Mouse (Mus musculus) spleen, adult 18-20 months (tissue): ENCODE results near the gene Amt.
"Not testable (repeated sequence)": the region's sequence is repeated elsewhere in the genome, so short reads cannot be mapped to it uniquely, and the experiment has no call there.

Source experiments
- DNase-seq, 2 experiments: peaks; one replicate each; pipeline ENCODE4 v3.0.0; 2022; ENCODE audit warnings: mixed read lengths in 2 of 2

The Amt gene

DNA sequence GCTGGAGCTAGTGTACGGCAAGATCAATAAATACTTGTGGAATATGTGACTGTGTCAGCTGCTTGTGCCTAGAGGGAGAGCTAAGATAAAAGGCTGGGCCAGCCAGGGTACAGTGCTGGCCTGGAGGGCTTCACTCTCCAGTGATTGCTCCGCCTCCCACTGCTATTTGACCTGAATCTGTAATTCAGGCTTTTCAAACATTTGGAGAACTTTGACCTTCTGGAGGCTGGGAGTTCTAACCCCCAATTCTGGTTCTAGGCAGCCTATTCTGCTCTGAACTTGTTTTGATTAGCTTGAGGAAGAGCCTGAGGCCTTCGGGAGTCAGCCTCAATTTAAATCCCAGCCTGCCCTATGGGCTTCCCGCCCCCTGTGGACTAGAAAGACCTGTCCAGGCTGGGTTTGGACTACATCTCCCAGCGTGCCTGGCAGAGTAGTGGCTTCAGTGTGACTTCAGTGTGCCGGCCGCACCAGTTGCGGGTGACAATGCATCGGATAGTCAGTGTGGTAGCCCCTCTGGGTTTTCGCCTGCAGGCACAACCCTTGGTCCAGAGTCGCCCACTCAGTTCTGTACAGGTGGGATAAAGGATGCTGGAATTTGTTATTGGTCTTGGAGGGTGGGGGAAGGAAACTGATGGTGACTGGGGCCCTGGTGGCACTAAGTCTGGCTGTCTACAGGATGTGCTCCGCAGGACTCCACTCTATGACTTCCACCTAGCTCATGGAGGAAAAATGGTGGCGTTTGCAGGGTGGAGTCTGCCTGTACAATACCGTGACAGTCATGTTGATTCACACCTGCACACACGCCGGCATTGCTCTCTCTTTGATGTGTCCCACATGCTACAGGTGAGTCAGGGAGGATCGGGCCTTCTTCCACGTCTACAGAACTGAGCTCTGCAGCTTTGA lies at the start of gene Amt:
TSS of gene Amt (plus strand) at position 401 of the 903 bp plus-strand sequence.
- DNase-seq: no peak

DNA sequence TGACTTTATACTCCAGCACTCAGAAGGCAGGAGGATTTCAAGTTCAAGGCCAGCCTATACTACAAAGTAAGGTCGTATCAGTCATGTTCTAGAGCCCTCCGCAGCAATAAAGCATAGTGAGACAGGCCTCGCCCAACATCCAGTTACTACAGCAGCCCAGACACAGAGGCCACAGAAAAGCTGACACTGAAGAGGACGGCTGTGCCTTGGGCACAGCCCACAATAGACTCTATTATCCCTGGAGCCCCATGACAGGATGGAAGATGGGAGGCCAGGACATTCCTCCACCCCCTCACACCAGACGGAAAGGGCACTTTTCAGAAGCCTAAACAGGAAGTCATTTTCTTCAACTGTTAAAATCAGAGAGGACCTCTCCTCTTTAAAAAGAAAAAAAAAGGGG lies 47.7 kb upstream of the Amt start:
- DNase-seq: no peak

DNA sequence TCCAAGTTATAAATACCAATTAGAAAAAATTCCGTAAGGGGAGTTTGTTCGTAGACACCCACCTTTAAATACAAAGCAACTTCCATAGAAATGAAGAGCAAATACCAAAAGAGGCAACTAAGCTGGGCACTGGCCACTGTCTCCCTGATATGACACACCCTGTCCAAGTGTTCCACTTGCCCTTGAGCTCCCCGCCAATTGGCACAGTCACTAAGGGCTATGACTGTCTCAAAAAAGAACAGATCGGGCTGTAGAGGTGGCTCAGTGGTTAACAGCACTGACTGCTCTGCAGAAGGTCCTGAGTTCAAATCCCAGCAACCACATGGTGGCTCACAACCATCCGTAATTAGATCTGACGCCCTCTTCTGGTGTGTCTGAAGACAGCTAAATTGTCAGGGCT lies 44.8 kb upstream of the Amt start:
- DNase-seq: no peak

DNA sequence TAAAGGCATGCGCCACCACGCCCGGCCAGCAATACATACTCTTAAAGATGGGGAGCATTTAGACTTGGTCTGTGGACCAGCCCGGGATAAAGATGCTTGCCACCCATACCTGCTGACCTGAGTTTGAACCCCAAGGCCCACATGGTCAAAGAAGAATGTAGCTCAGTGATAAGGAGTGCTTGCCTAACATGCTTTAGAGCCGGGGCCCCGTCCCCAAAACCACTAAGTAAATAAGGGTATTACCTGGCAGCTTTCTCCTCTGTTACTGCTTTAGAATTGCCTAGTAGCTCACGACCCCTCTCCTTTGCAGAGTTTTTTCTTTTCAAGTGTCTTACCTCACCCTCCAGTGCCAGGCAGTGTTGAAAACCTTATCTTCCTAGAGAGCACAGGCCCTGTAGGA lies 43.9 kb upstream of the Amt start:
- no peak for DNase-seq

DNA sequence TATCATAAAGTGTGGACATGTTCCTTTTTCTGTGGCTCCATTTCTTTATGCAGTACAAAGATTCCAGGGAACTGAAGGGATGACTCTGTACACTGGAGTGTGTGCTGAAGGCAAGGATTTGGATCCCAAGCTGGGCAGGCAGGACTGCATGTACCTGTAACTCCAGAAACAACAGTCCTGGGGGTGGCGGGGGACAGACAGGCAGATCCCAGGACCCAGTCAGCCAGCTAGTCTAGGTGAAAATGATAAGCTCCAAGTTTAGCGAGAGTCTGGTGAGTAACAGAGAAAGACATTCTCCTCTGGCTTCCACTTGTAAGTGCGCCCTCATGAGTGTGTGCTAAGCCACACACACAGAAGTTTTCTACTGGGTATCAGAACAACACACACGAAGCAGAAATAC lies 36.1 kb upstream of the Amt start:
- DNase-seq: no peak

DNA sequence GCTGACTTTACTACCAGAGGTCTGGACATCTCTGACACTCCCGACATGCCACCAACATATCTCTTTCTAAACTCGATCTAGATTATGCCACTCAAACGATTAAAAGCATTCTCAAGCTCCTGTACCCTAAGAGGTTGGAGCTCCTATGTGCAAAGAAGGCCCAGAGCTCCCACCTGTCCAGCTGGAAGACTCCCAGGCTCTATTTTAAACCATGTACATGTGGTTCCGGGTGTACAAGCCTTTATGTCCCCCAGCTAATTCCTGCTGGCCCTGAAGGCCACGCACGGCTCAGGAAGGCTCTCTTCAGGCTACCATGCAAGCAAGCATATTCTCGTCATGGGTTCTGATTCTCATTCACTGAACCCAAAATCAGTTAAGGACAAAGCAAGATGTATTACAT lies 34.8 kb upstream of the Amt start:
- no peak for DNase-seq

DNA sequence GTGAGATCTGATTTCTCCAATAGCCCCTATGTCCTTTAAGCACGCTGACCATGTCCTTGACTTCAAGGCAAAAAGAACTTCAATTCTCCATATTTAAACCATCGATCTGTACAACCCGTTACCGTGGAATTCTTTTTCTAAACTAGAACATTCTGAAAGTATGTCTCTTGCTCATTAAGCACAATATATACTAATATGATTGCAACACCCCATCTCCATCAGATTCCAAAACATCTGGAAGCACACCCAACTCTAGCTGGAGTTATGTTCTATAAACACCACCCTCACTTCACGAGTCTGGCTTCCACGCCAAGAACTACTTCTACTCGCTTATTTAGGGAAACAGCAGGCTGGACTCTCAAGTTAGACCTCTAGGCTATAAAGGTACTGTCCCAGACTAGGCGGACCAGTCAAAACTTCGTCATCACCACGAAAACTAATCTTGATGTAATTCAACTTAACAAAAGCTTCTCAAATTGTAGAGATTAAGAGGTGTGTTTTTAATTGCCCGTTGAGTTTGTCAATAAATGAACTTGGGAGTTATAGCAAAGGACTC lies 34.1 kb upstream of the Amt start:
- DNase-seq: no peak

DNA sequence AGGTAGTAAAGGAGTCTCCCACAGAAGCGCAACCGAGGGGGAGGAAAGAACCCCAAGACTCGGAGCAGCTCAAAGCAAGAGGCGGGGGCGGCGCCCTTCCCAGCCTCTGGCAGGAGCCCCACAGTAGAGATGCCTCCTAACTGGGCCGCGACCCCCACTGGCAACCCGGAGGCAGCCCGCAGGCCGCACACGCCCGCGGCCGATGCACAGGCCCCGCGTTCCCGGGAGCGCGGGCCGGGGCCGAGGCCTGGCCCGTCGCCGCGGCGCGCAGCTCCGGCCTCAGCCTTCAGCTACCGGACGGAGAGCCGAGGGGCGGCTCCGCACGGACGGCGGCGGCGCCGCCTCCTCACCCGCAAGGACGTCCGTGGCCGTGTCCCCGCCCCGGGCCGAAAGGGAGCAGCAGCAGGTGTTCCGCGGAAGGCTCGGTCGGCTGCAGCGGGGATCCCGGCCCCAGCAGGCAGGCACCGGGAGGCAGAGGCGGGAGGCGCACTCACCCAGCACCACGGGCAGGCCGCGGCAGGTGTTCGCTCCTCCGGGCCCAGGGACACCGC lies 33.4 kb upstream of the Amt start:
- DNase-seq: no peak

DNA sequence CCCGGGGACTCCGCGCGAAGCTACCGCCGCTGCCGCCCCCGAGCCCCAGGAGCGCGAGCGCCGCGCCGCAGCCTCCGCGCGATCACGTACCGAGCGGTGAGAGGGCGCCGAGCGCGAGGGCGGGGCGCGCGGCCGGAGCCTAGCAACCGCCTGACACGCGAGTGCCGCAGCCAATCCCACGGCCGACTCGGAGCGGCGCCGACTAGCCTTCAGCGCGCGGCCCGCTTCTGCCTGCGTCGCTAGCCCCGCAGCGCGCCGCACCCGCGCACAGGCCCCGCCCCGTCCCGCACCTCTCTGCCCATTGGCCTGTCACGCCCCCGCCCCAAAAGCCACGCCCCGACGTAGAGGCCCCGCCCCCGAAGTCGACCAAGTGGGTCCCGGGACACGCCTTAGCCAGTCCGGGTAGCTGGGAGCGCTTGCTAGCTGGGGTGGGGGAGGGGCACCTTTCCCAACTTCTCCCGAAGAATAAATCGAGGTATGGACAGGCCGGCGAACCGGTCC lies 32.9 kb upstream of the Amt start, which contains the start of gene Dag1:
TSS of gene Dag1 (minus strand) at position 269 of the 501 bp plus-strand sequence.
- DNase-seq: peak; percentile 97 to 100

DNA sequence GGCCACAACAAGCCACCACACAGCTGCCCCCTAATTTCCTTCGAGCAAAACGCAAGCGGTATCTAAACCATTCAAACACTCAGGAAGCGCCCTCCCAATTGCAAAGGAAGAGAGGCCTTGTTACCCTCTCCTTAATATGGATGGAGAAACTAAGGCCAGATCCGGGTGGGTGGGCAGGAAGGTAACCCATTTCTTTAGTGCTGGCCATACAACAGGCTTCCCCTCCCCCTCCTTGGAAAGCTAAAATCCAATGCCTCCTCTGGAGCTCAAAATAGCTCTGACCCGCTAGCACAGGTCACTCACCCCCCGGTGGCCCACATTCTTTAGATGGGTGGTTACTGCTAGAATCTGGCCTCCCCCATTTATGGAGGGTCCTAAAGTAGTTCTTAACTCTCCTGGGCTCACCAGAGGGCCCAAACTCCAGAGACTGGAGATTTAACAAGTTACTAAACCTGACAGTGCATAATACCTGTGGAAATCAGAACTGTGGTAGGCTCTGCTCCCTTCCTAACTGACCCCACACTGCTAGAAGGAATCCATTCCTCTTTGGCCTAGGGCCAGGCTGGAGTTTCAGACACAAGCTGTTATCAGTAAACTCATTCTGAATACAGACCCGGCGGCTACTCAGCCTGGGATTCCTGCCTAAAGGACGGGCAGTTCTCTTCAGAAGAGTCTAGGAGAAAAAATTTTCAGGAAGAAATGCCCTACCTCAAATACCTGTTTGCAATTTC lies 32.3 kb upstream of the Amt start:
- DNase-seq: no peak

DNA sequence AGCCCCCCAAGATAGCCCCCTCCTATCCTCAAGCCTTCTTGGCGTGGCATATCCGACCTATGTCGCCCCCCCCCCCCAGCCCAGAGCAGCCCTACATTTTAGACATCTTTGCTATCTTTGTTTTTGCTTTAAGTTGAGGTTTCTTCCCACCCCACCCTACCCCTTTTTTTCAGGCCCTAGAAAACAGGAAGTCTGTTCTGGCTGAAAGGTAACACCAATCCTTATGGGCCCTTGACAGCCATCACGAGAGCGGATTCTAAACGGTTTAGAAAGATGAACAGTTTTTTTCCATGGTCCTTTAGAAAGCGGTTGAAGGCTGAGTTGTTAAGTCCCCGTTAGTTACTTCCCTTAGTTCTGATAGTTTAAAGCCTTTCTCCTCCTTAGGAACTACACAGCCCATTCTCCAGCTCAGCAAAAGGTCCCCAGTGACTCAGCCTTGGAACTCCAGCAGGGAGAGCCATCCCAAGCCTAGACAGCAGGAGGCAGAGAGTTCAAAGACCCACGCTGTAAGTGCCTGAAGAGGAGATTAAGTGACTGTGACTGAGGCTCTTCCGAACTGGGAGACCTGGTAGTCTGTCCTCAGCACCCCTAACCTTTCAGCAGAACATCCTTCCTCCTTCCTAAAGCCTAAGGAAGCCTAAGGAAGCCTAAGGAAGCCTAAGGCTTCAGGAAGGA lies 30.3 kb upstream of the Amt start:
- DNase-seq: no peak

DNA sequence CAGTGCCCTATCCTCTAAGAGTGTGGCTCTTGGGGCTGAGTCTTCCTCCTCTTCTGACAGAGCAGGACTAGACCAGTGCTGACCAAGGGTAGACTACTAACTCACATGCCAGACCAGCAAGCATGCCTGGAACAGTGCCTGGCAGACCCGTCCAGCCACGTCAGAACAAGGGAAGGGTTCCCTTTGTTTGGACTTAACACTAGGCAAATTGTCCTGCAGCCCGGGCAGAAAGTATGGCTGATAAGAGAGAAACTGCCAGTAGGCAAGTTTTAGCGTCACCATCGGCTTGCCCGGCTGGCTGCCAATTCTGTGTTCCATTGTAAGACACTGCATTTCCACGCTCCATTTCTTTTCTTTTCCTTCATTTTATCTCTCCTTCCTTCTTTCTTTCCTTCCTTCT lies 29.0 kb upstream of the Amt start:
- DNase-seq: no peak

DNA sequence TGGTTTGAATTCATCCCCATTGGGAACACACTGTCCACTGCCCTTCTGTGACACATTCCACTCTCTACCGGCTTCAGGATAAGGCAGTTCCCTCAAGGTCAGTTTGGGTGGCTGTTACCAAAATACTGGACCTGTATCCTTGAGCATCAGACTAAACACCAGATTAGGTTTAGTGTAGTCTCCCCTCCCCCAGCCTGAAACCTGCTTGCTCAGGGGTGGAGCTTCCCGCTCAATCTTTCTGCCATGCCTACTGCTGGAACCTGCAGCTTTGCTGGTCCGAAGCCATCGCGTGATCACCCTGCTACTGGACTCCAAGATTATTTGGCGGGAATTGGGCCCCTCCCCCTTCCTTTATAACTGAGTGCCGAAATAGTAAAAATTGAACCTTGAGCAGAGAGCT lies 28.0 kb upstream of the Amt start:
- not testable (repeated sequence) for DNase-seq

DNA sequence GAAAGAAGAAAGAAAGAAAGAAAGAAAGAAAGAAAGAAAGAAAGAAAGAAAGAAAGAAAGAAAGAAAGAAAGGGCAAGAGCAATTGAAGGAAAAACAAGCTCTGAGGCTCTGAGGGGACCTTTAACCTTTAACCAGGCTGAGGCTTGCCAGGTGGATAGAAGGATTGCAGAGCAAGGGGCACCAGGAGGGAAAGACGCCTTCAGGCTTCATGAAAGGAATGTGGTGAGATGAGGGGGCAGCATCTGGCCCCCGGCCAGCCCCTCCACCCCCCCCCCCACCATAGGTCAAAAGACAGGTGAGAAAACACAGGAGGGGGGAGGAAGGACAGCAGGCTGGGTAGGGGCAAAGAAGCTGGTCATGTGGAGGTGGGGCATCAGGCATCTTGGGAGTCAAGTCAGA lies 24.7 kb upstream of the Amt start:
- no peak for DNase-seq

DNA sequence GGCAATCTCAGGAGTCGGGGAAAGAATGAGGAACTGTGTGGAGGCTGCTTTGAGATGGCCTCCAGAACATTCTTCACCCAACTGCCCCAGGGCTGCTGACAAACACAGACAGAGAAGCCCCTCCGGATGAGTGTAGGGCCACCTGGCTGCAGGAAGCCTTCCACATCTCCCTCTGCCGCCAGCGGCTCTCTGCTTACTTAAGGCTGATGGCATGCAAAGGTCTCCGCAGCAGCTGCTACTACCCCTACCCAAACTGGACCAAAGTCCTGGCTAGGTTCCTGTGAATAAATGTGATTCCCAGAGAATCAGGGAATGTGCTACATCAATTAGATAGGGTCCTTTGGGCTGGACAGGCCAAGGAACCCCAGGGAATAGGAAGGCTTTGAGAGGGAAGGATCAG lies 24.0 kb upstream of the Amt start:
- DNase-seq: no peak

DNA sequence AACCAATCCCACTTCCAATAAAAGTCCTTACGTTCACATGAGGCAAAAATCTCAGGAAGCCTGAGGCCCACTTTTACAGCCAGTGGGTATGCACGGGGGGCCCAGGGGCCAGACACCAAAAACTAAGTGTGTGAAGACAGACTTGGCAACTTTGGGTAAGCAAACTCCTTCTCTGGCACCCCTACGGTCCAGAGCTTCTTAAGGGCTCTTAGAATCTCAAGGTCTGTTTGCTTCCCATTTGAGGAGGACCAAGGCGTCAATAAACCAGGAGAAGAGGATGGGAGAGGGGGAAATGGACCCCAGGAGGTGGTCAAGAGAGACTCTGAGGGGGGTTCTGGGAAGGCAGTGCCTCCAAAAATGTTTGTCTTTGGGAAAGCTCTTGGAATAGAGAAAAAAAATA lies 23.2 kb upstream of the Amt start:
- no peak for DNase-seq

DNA sequence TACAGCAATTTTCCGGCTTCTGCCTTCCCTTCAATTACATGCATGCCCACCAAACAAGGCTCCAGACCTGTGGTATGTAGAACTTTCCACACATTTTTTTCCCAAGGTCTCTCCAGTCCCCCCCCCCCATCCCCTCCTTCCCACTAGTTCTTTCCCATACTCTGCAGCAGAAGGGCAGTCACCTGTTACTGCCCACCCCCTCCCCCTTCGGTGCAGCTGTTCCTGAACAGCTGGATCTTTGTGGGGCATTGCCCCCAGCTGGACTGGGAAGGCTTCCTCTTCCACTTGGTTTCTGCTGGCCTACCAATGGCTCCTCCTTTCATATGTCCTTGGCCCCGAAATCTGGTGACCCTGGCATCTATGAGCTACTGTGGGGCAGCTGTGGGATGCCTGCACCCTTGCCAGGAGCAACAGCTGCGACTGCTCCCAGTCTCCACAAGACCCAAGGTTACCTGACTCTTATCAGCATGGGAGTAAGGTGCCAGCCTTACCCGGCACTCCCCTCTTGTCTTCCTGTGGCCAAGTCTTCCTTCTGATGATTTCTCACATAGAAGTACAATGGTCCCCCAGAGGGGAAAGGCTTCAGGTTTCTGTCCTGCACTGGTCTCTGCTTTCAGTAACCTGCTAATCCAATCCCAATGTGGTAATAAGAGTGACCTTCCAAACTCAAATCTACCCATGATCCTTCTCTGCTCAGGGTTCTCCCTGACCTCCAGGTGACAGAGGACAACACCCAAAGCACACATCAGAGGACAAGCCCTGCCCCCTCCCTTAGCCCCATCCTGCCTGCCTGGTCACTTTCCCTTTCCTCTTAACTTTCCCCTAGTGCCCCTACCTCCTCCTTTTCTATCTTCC lies 21.9 kb upstream of the Amt start:
- DNase-seq: no peak

DNA sequence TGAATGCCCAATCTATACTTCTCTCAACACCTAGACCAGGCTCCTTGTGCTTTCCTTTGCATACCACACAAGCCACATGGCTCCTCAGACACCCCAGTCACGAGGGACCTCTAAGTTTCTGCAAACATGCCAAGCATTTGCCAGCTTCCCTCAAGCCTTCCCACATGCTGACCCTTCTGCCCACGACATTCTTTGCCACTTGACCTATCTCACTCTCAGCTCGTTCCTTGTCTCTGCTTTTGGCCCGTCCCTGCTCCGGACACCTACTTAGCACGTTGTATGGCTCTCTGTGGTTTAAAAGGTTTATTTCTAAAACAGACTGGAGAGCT lies 21.4 kb upstream of the Amt start:
- DNase-seq: no peak

DNA sequence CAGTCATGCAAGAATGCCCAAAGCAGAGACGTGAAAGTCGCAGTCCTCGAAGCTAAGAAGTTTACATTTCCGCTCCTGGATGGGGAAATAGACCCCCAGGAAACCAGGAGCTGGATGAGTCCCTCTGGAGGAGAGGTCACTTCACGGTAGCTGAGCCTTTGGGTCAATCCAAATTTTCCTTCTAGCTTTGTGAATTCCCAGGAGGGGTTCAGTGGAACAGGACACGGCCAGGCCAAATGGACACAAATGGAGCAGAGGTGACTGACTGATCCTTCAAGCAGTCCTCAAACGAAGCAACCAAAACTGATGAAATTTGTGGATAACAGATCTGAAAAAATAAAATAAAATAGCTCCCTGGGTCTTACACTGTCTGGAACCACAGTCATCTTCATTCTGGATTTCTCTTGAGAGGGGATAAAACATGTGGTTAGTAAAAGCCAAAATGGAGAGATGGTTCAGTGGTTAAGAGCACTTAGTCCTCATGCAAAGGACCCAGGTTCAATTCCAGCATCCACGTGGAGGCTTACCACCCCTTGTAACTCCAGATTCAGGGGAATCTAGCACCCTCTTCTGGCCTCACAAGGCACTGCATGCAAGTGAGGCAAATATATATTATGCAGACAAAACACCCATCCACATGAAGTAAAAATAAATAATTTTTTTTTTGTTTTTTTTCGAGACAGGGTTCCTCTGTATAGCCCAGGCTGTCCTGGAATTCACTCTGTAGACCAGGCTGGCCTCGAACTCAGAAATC lies 17.8 kb upstream of the Amt start:
- peak in 1 of 2 experiments; percentile 44 for DNase-seq

DNA sequence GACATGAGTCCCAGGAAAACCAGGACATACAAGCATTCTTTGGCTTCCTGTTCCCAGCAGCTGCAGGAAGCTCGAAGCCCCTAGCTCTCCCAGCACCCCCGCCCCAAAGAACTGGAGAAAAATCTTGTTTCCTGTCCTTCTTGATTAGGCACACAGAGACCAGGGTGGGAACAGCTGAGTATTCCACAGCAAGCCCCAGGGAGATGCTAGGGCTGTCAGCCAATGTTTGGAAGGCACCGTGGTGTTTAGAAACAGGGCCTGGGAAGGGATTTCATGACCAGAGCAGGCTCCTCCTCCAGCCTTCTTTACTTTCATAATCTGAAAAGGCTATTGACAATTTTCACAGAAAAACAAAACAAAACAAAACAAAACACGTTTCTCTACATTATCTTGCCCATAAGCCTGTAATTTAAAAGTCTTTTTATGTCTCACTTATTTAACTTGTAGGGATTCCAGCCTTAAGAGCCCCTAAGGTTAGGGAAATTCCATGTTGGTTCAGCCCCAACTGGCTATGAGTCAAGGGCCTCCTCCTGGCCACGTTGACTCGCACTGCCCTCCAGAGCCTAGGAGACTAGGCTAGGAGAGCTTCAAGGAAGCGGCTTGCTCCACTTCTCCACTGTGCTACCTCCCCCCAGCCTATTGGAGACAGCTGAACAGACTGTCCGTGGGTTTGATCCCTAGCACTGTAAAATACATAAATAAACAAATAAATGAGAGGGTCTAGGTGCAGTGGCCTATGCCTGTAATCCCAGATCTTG lies 16.4 kb upstream of the Amt start:
- DNase-seq: no peak
